Comparison of ENCODE assay signal across 8 mouse cellular contexts in genomic region chr1:36070190-36070589, GRCm38 (mm10). TPM values are rescaled to one million over a fixed set of nuclear protein-coding genes. Genes with fewer than 3 reads are reported as not detected.
DNase-seq lines count a peak whose midpoint lies in the region; ATAC-seq and TF ChIP-seq lines count a peak whose summit lies in the region.

No protein-coding gene starts in this region.

- WGBS in intestine, embryonic 14.5 days, result 57% methylated on average over 6 of the region's 6 CpGs

- H3K9ac ChIP-seq in intestine, embryonic 14.5 days (ENCODE audit: low read length), result peak overlapping the region; percentile 69; the same call in 1 of the 2 replicates

- ATAC-seq in megakaryocyte, adult 5-6 weeks (ENCODE audit: poor library complexity, severe bottlenecking), result no peak
- ATAC-seq in intestine, embryonic 14.5 days (replicated peaks; ENCODE audit: low FRiP score, low TSS enrichment, low read depth), result no peak

- DNase-seq in adrenal gland, postnatal 10 days, result peak; percentile 23
- no peak for DNase-seq in adrenal gland, postnatal 14 days
- peak; percentile 60 for DNase-seq in intestine, embryonic 14.5 days (ENCODE audit: low spot score)
- DNase-seq in left cerebral cortex, adult 11 months (ENCODE audit: low spot score), result no peak
- no peak for DNase-seq in adrenal gland, postnatal 25 days

- no peaks in the 10 kb centered on the region for H3K9me3 ChIP-seq in megakaryocyte, embryonic 14.5 days
- H3K9me3 ChIP-seq in intestine, embryonic 14.5 days (ENCODE audit: control insufficient read depth, low read length), result no peaks in the 10 kb centered on the region

- peak overlapping the region; percentile 96 for H3K4me2 ChIP-seq in intestine, embryonic 14.5 days (ENCODE audit: low read length)
- H3K4me2 ChIP-seq in myocyte (ENCODE audit: low read depth), result peak overlapping the region; percentile 94

- peaks cover 39% of the 10 kb centered on the region for H3K36me3 ChIP-seq in megakaryocyte, embryonic 14.5 days (replicated peaks; ENCODE audit: low read length)
- no peaks in the 10 kb centered on the region; the same call in 1 of the 2 replicates for H3K36me3 ChIP-seq in intestine, embryonic 14.5 days (ENCODE audit: control insufficient read depth, insufficient read depth, low read length)
- no peaks in the 10 kb centered on the region for H3K36me3 ChIP-seq in myocyte (ENCODE audit: control insufficient read depth, insufficient read depth)

- H3K27ac ChIP-seq in intestine, embryonic 14.5 days (ENCODE audit: low read depth), result no peak overlapping the region

- H3K79me2 ChIP-seq in myocyte (ENCODE audit: control insufficient read depth, insufficient read depth), result peaks cover 67% of the 10 kb centered on the region

- peaks cover 11% of the 10 kb centered on the region for H3K27me3 ChIP-seq in megakaryocyte, embryonic 14.5 days (replicated peaks)
- no peaks in the 10 kb centered on the region for H3K27me3 ChIP-seq in intestine, embryonic 14.5 days (replicated peaks; ENCODE audit: control insufficient read depth, insufficient read depth, low read length)
- H3K27me3 ChIP-seq in myocyte (ENCODE audit: control insufficient read depth, insufficient read depth, insufficient read length), result no peaks in the 10 kb centered on the region

- peak overlapping the region; percentile 87 for H3ac ChIP-seq in myocyte (ENCODE audit: control insufficient read depth, insufficient read length)

- H3K4me1 ChIP-seq in megakaryocyte, embryonic 14.5 days, result peaks cover 81% of the 10 kb centered on the region
- peaks cover 50% of the 10 kb centered on the region for H3K4me1 ChIP-seq in intestine, embryonic 14.5 days (replicated peaks; ENCODE audit: control insufficient read depth, insufficient read depth, low read length)

- no peak for TF ChIP-seq POLR2A in myocyte (IDR thresholded peaks at IDR 0.05; ENCODE audit: insufficient read length, low read depth)

- peak overlapping the region; percentile 98 for H3K4me3 ChIP-seq in megakaryocyte, embryonic 14.5 days (replicated peaks)
- H3K4me3 ChIP-seq in intestine, embryonic 14.5 days (ENCODE audit: low read depth, low read length), result peak overlapping the region; percentile 77
- peak overlapping the region; percentile 98 for H3K4me3 ChIP-seq in myocyte

TF ChIP-seq in myocyte, 11 proteins besides CTCF, POLR2A, EP300 and RAD21:
- TF ChIP-seq MYOG (IDR thresholded peaks at IDR 0.05; ENCODE audit: control insufficient read depth in 1 of 3, insufficient read depth in 1 of 3, insufficient read length in 2 of 3, low read depth in 2 of 3), result peak in 2 of 3 experiments; percentile 67 to 83
- peak in 2 of 3 experiments; percentile 69 to 78 for TF ChIP-seq MYOD1 (IDR thresholded peaks at IDR 0.05; ENCODE audit: control insufficient read depth in 1 of 3, insufficient read length in 2 of 3, low read depth in 2 of 3)
- no peak for TF ChIP-seq TCF3 (IDR thresholded peaks at IDR 0.05; ENCODE audit: insufficient read length, low read depth)
TF ChIP-seq in myocyte: peak in this region for 2.

RNA-seq across cellular contexts. Expression of gene Hs6st1, which starts 2.0 kb away (rescaled TPM):
- total RNA-seq in adrenal gland, postnatal 10 days (2021), result 10 to 100 TPM; 56.2 to 62.9 TPM
- 71.6 and 89.0 TPM in 2 replicates for total RNA-seq in adrenal gland, postnatal 14 days (2021)
- polyA plus RNA-seq in megakaryocyte, embryonic 14.5 days (2012; ENCODE audit: insufficient read depth, low replicate concordance), result 8.9 and 10.2 TPM in 2 replicates
- 28.7 and 30.0 TPM in 2 replicates for total RNA-seq in megakaryocyte, adult 5-6 weeks (2015)
- 16.0 and 17.0 TPM in 2 replicates for total RNA-seq in megakaryocyte, adult 5-6 weeks (2017)
- polyA plus RNA-seq in intestine, embryonic 14.5 days (2014; fragmentation: Nextera tagmentation; extraction: Ambion mirVana), result 8.3 and 8.5 TPM in 2 replicates
- 66.6 TPM for polyA plus RNA-seq in myocyte (2012; fragmentation: generic; extraction: Trizol)
- total RNA-seq in adrenal gland, postnatal 25 days (2021), result 140 and 171 TPM in 2 replicates

Comparison
In these comparisons a context has a peak if more than half of its experiments do, and no peak if none do; other contexts are left out.
1. DNase-seq: peak in adrenal gland, postnatal 10 days (single experiment) and intestine, embryonic 14.5 days (single experiment); none in adrenal gland, postnatal 14 days (single experiment), left cerebral cortex, adult 11 months (single experiment) and adrenal gland, postnatal 25 days (single experiment).
2. Peak in every context shown above with its lines, with median percentiles within 50 percentile points of each other: H3K4me3 ChIP-seq.